Mouse (Mus musculus): Measurements from ENCODE around the gene Cmtm5. TPM values are rescaled to one million over a fixed set of nuclear protein-coding genes. Genes with fewer than 3 reads are reported as not detected.
A peak's percentile ranks its signal among the peaks of the same experiment; 100 is the strongest.

The Cmtm5 gene
- polyA plus RNA-seq, 1 experiment from 2014 or later = 14.7 TPM

MicroRNAs within 50 kb of the gene (microRNA counts, 519-probe panel; counts per million panel counts)
- 2,178 counts per million, percentile 24 among the panel's probes with 10 or more counts for microRNA mmu-miR-208a
- microRNA mmu-miR-208b = not detected

Small RNA genes within 50 kb of the gene (microRNA-seq; reads per million reads assigned to microRNA genes)
- 4.4 reads per million, percentile 18 among the genes with 10 or more reads in this experiment for gene Mir208a
- gene Mir208b = 31.6 reads per million, percentile 39 among the genes with 10 or more reads in this experiment

Other genes with a start within 250 kb of the Cmtm5 start
- gene Acin1, start 249.3 kb upstream of the Cmtm5 start, polyA plus RNA-seq (2015; fragmentation: Nextera tagmentation; extraction: Ambion mirVana) = 124 and 137 TPM in 2 replicates
- 0.28 and 0.30 TPM in 2 replicates for gene Gm29776, start 237.4 kb upstream of the Cmtm5 start, polyA plus RNA-seq (2015; fragmentation: Nextera tagmentation; extraction: Ambion mirVana)
- gene Cebpe, start 224.1 kb upstream of the Cmtm5 start, polyA plus RNA-seq (2015; fragmentation: Nextera tagmentation; extraction: Ambion mirVana) = not detected in 2 replicates
- gene Slc7a8, start 154.3 kb upstream of the Cmtm5 start, polyA plus RNA-seq (2015; fragmentation: Nextera tagmentation; extraction: Ambion mirVana) = 8.0 and 9.1 TPM in 2 replicates
- not detected in 2 replicates for gene Rnf212b, start 122.1 kb upstream of the Cmtm5 start, polyA plus RNA-seq (2015; fragmentation: Nextera tagmentation; extraction: Ambion mirVana)
- 12.1 and 13.7 TPM in 2 replicates for gene Homez, start 65.3 kb upstream of the Cmtm5 start, polyA plus RNA-seq (2015; fragmentation: Nextera tagmentation; extraction: Ambion mirVana)
- 4.1 and 4.8 TPM in 2 replicates for gene Ppp1r3e, start 58.7 kb upstream of the Cmtm5 start, polyA plus RNA-seq (2015; fragmentation: Nextera tagmentation; extraction: Ambion mirVana)
- gene Bcl2l2, start 52.9 kb upstream of the Cmtm5 start, polyA plus RNA-seq (2015; fragmentation: Nextera tagmentation; extraction: Ambion mirVana) = 3.2 and 4.3 TPM in 2 replicates
- gene Gm20521, start 52.8 kb upstream of the Cmtm5 start, polyA plus RNA-seq (2015; fragmentation: Nextera tagmentation; extraction: Ambion mirVana) = not detected in 2 replicates
- gene Pabpn1, start 43.8 kb upstream of the Cmtm5 start, polyA plus RNA-seq (2015; fragmentation: Nextera tagmentation; extraction: Ambion mirVana) = 161 and 162 TPM in 2 replicates
- 250 and 277 TPM in 2 replicates for gene Slc22a17, start 23.1 kb upstream of the Cmtm5 start, polyA plus RNA-seq (2015; fragmentation: Nextera tagmentation; extraction: Ambion mirVana)
- 16.3 and 17.2 TPM in 2 replicates for gene Efs, start 10.1 kb upstream of the Cmtm5 start, polyA plus RNA-seq (2015; fragmentation: Nextera tagmentation; extraction: Ambion mirVana)
- gene Il25, start 3.6 kb upstream of the Cmtm5 start, polyA plus RNA-seq (2015; fragmentation: Nextera tagmentation; extraction: Ambion mirVana) = 0.70 and 0.90 TPM in 2 replicates
- gene Myh6, start 30.7 kb downstream of the Cmtm5 start, polyA plus RNA-seq (2015; fragmentation: Nextera tagmentation; extraction: Ambion mirVana) = 0.93 and 0.94 TPM in 2 replicates
- gene Gm17428, start 40.7 kb downstream of the Cmtm5 start, polyA plus RNA-seq (2015; fragmentation: Nextera tagmentation; extraction: Ambion mirVana) = not detected in 2 replicates
- 6.4 and 9.0 TPM in 2 replicates for gene Myh7, start 58.4 kb downstream of the Cmtm5 start, polyA plus RNA-seq (2015; fragmentation: Nextera tagmentation; extraction: Ambion mirVana)
- gene Ngdn, start 79.2 kb downstream of the Cmtm5 start, polyA plus RNA-seq (2015; fragmentation: Nextera tagmentation; extraction: Ambion mirVana) = 47.3 and 50.1 TPM in 2 replicates
- gene Zfhx2, start 156.1 kb downstream of the Cmtm5 start, polyA plus RNA-seq (2015; fragmentation: Nextera tagmentation; extraction: Ambion mirVana) = 24.0 and 24.9 TPM in 2 replicates
- 29.4 and 32.6 TPM in 2 replicates for gene Thtpa, start 158.5 kb downstream of the Cmtm5 start, polyA plus RNA-seq (2015; fragmentation: Nextera tagmentation; extraction: Ambion mirVana)
- gene Ap1g2, start 170.3 kb downstream of the Cmtm5 start, polyA plus RNA-seq (2015; fragmentation: Nextera tagmentation; extraction: Ambion mirVana) = 7.3 and 7.9 TPM in 2 replicates
- gene Jph4, start 180.7 kb downstream of the Cmtm5 start, polyA plus RNA-seq (2015; fragmentation: Nextera tagmentation; extraction: Ambion mirVana) = 33.6 and 40.7 TPM in 2 replicates